Mouse (Mus musculus) liver, adult 2 months (tissue): ENCODE data around the gene Cyp2c23.

Experiments
- CTCF ChIP-seq: fragments of 200-500 bp; IDR thresholded peaks from 2 replicates; pipeline ENCODE4 v1.5.1; 2011; ENCODE audit warnings: low read depth, low read length, control low read depth
- POLR2A ChIP-seq: fragments of 200-500 bp; IDR thresholded peaks from 2 replicates; pipeline ENCODE4 v1.6.1; 2011; ENCODE audit warnings: low read length, control low read depth; ENCODE audit not compliant: insufficient read depth; ENCODE audit errors: extremely low read depth

DNA sequence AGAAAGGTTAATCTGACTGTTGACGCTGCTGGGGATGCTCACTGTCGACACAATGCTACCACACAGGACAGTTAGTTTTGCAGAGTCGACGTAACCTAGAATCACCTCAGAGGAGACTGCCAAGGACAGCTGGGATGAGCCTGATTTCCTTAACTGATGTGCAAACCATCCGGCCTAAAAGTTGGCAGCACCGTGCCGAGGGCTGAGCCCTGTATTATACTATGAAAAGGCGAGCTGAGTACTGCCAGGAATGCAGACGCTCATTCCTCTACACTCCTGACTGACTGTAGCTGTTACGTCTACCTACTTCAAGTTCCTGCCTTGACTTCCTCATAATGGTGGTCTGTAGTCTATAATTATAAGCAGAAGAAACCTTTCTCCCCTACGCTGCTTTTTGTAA lies 46.0 kb upstream of the Cyp2c23 start:
- no peak for TF ChIP-seq POLR2A
- no peak for TF ChIP-seq CTCF
